Mouse (Mus musculus) embryonic facial prominence, embryonic 10.5 days (tissue): ENCODE measurements around the gene Hoxa4. TPM values are rescaled to one million over a fixed set of nuclear protein-coding genes. Genes with fewer than 3 reads are reported as not detected.
A peak's percentile ranks its signal among the peaks of the same experiment; 100 is the strongest.

ENCODE experiments used
- DNase-seq: peaks from one replicate; pipeline ENCODE4 v3.0.0-alpha.2; 2017; ENCODE audit warnings: low spot score
- H3K27ac ChIP-seq: fragments of 300-500 bp; sonication (generic); replicated peaks from 2 replicates; pipeline ENCODE4 v1.5.1; 2016; ENCODE audit warnings: mild to moderate bottlenecking
- H3K27me3 ChIP-seq: fragments of 300-500 bp; sonication (generic); replicated peaks from 2 replicates; pipeline ENCODE4 v1.6.1; 2016; ENCODE audit warnings: low read depth, mild to moderate bottlenecking; ENCODE audit not compliant: poor library complexity, severe bottlenecking
- H3K36me3 ChIP-seq: fragments of 300-500 bp; sonication (generic); replicated peaks from 2 replicates; pipeline ENCODE4 v1.6.1; 2016; ENCODE audit warnings: mild to moderate bottlenecking, moderate library complexity
- H3K4me1 ChIP-seq: fragments of 300-500 bp; sonication (generic); 2 replicates; pipeline ENCODE4 v1.6.1; 2016
- H3K4me3 ChIP-seq: fragments of 300-500 bp; sonication (generic); 2 replicates; pipeline ENCODE4 v1.5.1; 2016; ENCODE audit warnings: mild to moderate bottlenecking, moderate library complexity
- H3K9me3 ChIP-seq: fragments of 300-500 bp; sonication (generic); 2 replicates; pipeline ENCODE4 v1.6.1; 2016; ENCODE audit warnings: mild to moderate bottlenecking
- WGBS: fragments of 180-500 bp; shearing (Covaris S2); methylation state at CpG from one replicate; pipeline ENCODE4 v1.1.7; 2016; 5-methylcytosine and 5-hydroxymethylcytosine counted together
- polyA plus RNA-seq: library from polyadenylated mRNA; unstranded; fragments of >200 nt; fragmentation: Nextera tagmentation; extraction: Ambion mirVana; gene quantifications from 2 replicates; pipeline ENCODE4 v1.2.1, GENCODE M21; 2016

The Hoxa4 gene
- polyA plus RNA-seq, 1 experiment from 2014 or later = not detected

DNA sequence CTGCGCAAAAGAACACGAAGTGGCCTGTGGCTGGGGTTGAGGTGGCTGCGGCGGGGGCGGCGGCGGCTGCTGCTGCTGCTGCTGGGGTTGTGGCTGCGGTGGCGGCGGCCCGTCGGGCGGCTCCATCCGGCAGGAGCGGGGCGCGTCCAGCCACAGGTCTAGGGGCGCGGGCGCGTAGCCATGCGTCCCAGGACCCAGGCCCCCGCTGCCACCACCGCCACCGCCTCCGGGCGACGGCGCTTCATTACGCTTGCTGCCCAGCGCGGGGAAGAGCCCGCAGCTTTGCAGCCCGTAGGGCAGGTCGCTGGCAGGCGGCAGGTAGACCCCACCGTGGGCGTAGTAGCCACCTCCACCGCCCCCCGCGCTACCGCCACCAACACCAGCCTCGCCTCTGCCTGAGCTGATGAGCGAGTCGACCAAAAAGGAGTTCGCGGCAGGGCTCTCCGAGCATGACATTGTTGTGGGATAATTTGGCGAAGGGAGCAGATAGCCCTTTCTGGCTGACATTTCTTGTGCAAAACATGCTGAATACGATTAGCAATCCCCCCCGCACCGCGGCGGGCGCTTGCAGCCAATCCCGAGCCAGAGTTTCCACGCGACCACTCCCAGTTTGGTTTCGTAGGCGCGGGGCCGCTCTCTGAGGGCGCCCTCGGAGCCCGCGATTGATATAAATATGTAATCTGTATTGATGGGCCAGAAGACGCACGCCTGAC is 43.0 kb upstream of the Hoxa4 start:
- no peak overlapping the region for H3K27ac ChIP-seq
- DNase-seq = peak; percentile 49

DNA sequence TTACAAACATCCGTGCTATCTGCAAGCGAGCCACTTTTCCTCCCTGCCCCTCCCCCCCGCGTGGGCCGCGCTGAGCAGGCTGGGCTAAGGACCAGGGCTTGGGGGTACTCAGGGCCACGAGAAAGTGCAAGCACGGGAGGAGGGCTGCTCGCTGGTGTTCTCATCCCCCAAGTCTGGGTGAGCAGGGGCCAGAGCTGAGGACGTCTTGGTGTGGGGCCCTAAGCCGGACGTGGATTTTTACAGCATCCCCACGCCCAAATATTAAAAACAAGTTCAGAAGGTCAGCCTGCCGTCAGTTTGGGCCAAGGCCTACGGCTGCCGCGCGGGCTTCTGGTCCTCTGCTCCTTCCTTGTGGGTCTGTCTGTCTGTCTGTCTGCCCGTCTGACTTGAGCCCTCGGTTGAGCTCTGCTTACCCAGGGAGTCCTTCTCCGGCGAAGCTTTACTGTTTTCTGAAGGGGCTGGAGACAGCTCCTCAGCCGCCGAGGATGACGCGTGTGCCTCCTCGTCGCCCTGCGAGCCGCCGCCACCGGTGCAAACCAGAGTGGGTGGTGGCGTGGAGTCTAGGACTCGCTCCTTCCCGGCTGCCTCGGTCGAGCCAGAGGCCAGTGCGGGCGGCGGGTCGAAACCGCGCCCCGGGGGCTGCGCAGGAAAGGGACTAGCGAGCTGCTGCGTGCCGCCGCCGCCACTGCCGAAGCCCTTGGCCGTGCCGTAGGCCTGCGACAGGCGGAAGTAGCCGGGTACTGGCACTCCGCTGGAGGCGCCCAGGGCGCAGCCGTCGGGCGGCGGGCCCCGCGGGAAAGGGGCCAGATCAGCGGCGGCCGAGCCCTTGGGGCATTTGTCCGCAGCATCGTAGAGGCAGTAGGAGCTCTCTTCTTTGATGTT is 42.2 kb upstream of the Hoxa4 start:
- no peaks in the 10 kb centered on the region for H3K9me3 ChIP-seq
- H3K4me1 ChIP-seq = peaks cover 9% of the 10 kb centered on the region; the same call in 1 of the 2 replicates
- H3K36me3 ChIP-seq = no peaks in the 10 kb centered on the region
- H3K4me3 ChIP-seq = no peak overlapping the region
- 1% methylated on average over 70 of the region's 70 CpGs for WGBS
- peaks cover 100% of the 10 kb centered on the region for H3K27me3 ChIP-seq
- no peak overlapping the region for H3K27ac ChIP-seq
- peak; percentile 60 for DNase-seq

More for the DNA sequence above, 43.0 kb upstream of the Hoxa4 start:
- Histone ChIP-seq H3K4me3 (no peak overlapping the region), H3K36me3 (no peaks in the 10 kb centered on the region), H3K27me3 (peaks cover 100% of the 10 kb centered on the region), H3K9me3 (no peaks in the 10 kb centered on the region), H3K4me1 (peaks cover 9% of the 10 kb centered on the region; the same call in 1 of the 2 replicates)
- 1% methylated on average over 68 of the region's 68 CpGs for WGBS

DNA sequence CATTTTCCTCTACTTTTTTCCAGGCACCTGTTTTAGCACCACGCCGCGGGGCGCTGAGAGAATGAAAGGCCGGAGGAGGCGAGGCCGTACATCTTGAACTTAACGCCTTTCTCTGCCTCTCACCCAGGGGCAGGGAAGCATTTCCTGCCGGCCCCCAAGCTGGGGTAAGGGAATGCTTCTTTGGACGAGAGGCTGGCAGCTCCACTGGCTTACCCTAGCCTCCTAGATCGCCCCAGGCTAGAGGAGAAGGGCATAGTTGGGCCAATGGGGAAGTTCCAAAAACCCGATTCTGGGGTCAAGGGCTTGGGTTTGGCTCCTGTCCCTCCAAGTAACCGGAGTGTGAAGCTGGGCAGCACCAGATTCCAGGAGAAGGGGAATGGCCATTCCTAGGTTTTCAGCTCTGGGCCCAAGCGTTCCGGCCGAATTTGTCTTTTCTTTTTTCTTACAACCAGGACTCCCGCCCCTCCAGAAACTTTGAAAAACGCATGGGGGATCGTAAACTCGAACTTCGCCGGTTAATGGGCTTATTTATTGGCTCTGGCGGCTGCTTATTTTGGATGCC is 41.5 kb upstream of the Hoxa4 start:
- no peaks in the 10 kb centered on the region for H3K9me3 ChIP-seq
- peak; percentile 51 for DNase-seq
- H3K4me3 ChIP-seq = no peak overlapping the region
- H3K27ac ChIP-seq = no peak overlapping the region
- 2% methylated on average over 23 of the region's 23 CpGs for WGBS
- peaks cover 9% of the 10 kb centered on the region; the same call in 1 of the 2 replicates for H3K4me1 ChIP-seq
- H3K36me3 ChIP-seq = no peaks in the 10 kb centered on the region
- peaks cover 100% of the 10 kb centered on the region for H3K27me3 ChIP-seq

- DNase-seq = no peak
- H3K36me3 ChIP-seq = no peaks in the 10 kb centered on the region
These were observed 41.0 kb upstream of the Hoxa4 start for GRCm38 (mm10) chr6:52232568-52232965.

GRCm38 (mm10) chr6:52231885-52232567 is 40.5 kb upstream of the Hoxa4 start:
- DNase-seq = no peak
- Histone ChIP-seq H3K9me3 (no peaks in the 10 kb centered on the region), H3K4me1 (peaks cover 9% of the 10 kb centered on the region; the same call in 1 of the 2 replicates), H3K27ac (no peak overlapping the region), H3K36me3 (no peaks in the 10 kb centered on the region), H3K4me3 (no peak overlapping the region), H3K27me3 (peaks cover 100% of the 10 kb centered on the region)
- WGBS = 2% methylated on average over 18 of the region's 18 CpGs

More at GRCm38 (mm10) chr6:52232568-52232965, 41.0 kb upstream of the Hoxa4 start:
- under 1% methylated on average over 18 of the region's 18 CpGs for WGBS
- H3K4me1 ChIP-seq = peaks cover 9% of the 10 kb centered on the region; the same call in 1 of the 2 replicates
- no peak overlapping the region for H3K4me3 ChIP-seq
- no peak overlapping the region for H3K27ac ChIP-seq
- no peaks in the 10 kb centered on the region for H3K9me3 ChIP-seq
- H3K27me3 ChIP-seq = peaks cover 100% of the 10 kb centered on the region

- no peak within 1 kb of the TSS for H3K4me3 ChIP-seq
- WGBS = under 1% methylated on average over 35 of the region's 36 CpGs
- peaks cover 100% of the 10 kb centered on the region for H3K27me3 ChIP-seq
- no peak within 1 kb of the TSS for H3K27ac ChIP-seq
- H3K36me3 ChIP-seq = no peaks in the 10 kb centered on the region
- no peak for DNase-seq
- H3K9me3 ChIP-seq = no peaks in the 10 kb centered on the region
- peaks cover 13% of the 10 kb centered on the region; the same call in 1 of the 2 replicates for H3K4me1 ChIP-seq
These were observed 39.1 kb upstream of the Hoxa4 start, which contains the start of gene Hoxa9 for GRCm38 (mm10) chr6:52230516-52231165. TSS of gene Hoxa9 (minus strand) at chr6:52231089.

DNA sequence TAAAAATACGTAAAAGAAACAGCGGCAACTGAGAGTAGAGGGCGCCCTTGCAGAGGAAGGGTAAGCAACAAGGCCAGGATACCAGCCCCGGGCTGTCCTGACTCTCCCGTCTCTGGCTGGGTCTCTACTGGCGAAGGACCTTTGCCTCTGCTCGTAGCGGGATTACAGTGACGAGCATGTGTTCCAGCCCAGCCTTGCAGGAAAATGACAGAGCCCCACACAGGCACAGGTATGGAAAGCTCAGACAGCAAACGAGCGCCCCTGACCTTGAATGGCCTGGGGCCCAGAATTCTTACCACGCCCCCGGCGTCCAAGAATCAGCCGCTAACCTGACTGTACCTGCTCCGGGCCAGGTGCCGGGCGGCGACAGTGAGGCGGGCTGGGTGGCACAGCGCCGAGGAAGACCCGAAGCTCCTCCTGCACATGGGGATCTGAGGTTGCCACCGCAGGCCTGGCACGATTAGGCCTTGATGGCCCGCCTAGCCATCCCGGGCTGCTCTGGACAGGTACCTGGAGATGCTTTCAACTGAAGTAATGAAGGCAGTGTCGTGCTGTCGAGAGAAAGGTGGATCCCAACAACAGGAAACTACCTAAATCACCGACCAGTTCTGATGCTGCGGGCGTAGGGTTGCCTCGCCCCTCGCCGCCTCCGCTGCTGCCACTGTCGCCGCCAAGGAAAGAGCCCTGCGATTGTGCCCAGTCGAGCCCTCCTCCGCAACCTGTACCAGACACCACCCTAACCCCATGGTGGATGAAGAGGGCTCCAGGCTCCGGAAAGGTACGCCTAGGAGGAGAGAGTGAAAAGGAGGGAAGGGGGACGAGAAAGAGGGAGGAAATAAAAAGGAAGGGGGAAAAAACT is 38.2 kb upstream of the Hoxa4 start:
- H3K4me3 ChIP-seq = no peak overlapping the region
- under 1% methylated on average over 44 of the region's 44 CpGs for WGBS
- no peaks in the 10 kb centered on the region for H3K36me3 ChIP-seq
- DNase-seq = no peak
- H3K4me1 ChIP-seq = peaks cover 13% of the 10 kb centered on the region; the same call in 1 of the 2 replicates
- peaks cover 100% of the 10 kb centered on the region for H3K27me3 ChIP-seq
- no peaks in the 10 kb centered on the region for H3K9me3 ChIP-seq
- H3K27ac ChIP-seq = no peak overlapping the region

DNA sequence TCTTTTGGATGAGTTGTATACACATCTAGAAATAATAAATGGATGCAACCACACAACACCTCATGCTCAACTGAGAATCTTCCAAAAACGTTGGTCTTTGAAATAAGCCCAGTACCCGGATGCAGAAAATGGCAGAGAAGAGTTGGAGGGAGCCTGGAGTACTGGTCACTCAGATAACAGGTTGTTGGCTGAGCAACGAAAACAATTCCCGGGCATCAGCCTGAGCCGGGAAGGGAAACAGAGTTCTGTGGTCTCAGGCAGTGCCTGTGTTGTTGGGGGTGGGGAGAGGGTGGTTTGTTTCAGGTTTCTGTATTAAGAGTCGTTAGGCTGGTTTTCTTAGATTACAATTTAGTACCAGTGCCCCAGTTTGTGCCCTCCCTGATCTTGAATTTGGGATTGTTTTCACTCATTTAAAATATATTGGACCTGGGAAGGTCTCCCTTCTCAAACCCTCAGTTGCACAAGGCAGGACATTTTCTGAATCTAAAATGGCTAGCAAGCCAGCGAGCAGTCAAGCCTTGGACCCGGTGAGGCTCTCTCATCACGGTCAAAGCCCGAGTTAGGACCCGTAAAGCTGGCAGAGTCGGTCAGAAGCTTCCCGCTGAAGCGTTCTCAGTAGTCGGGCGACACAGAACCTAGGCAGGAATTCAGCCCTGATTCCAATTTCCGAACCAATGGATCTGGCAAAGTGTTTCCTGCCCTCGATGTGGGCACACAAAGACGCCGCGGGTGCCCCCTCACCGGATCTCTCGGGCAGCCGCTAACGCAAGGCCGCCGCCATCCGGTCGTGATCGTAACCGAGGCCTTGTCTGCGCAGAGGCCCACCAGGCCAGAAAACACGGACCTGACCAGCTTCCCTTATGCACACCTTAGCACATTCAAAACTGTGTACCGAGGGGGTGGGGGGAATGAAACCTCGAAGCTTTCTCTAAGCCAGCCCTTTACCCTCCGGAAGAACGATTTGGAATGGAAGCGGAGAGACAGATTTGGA is 37.2 kb upstream of the Hoxa4 start:
- peaks cover 6% of the 10 kb centered on the region; the same call in 1 of the 2 replicates for H3K4me1 ChIP-seq
- H3K36me3 ChIP-seq = no peaks in the 10 kb centered on the region
- H3K27ac ChIP-seq = no peak overlapping the region
- no peak for DNase-seq
- H3K9me3 ChIP-seq = no peaks in the 10 kb centered on the region
- H3K4me3 ChIP-seq = no peak overlapping the region
- H3K27me3 ChIP-seq = peaks cover 100% of the 10 kb centered on the region
- 1% methylated on average over 38 of the region's 38 CpGs for WGBS

- peaks cover 6% of the 10 kb centered on the region; the same call in 1 of the 2 replicates for H3K4me1 ChIP-seq
- H3K27me3 ChIP-seq = peaks cover 100% of the 10 kb centered on the region
- no peak overlapping the region for H3K27ac ChIP-seq
- 2% methylated on average over 11 of the region's 11 CpGs for WGBS
- no peaks in the 10 kb centered on the region for H3K36me3 ChIP-seq
- no peak overlapping the region for H3K4me3 ChIP-seq
- DNase-seq = no peak
- no peaks in the 10 kb centered on the region for H3K9me3 ChIP-seq
These were observed 36.1 kb upstream of the Hoxa4 start for GRCm38 (mm10) chr6:52227470-52228222.
